Mouse (Mus musculus) embryonic fibroblast, embryonic 13.5 days (primary cell): ENCODE results near the gene Ecd. TPM values are rescaled to one million over a fixed set of nuclear protein-coding genes. Genes with fewer than 3 reads are reported as not detected.

Source experiments
- H3K27ac ChIP-seq: 2 replicates; pipeline ENCODE4 v1.5.1; 2012; ENCODE audit warnings: low read length, control low read depth, inconsistent platforms; ENCODE audit not compliant: insufficient read depth
- H3K4me1 ChIP-seq: 2 replicates; pipeline ENCODE4 v1.6.1; 2011; ENCODE audit warnings: low read length; ENCODE audit not compliant: control insufficient read depth, insufficient read depth
- H3K4me3 ChIP-seq: 2 replicates; pipeline ENCODE4 v1.5.1; 2011; ENCODE audit warnings: mild to moderate bottlenecking, control low read depth, low read length; ENCODE audit not compliant: insufficient read depth
- CTCF ChIP-seq: IDR thresholded peaks from 2 replicates; pipeline ENCODE4 v1.5.1; 2011; ENCODE audit warnings: mild to moderate bottlenecking, control low read depth, low read length, moderate library complexity, borderline replicate concordance; ENCODE audit not compliant: insufficient read depth
- POLR2A ChIP-seq: IDR thresholded peaks from 2 replicates; pipeline ENCODE4 v1.6.1; 2011; ENCODE audit warnings: low read depth, mild to moderate bottlenecking, control low read depth, low read length, moderate library complexity
- polyA plus RNA-seq: library from polyadenylated mRNA; stranded (reverse); fragments of >200 nt; gene quantifications from 2 replicates; pipeline ENCODE4 v1.2.4, GENCODE M21; 2011; ENCODE audit warnings: low read depth; ENCODE audit not compliant: missing spikeins, insufficient read length

The Ecd gene
- 36.4 and 38.2 TPM in 2 replicates for polyA plus RNA-seq

- no peak for TF ChIP-seq CTCF
- peak; percentile 79 for TF ChIP-seq POLR2A
- Histone ChIP-seq H3K4me1 (peaks cover 8% of the 10 kb centered on the region; the same call in 1 of the 2 replicates), H3K4me3 (peak within 1 kb of the TSS; percentile 97), H3K27ac (peak within 1 kb of the TSS; percentile 82)
These were observed at the start of gene Ecd, which contains the start of gene Fam149b for GRCm38 (mm10) chr14:20347991-20348541. Gene Ecd (minus strand): TSS chr14:20348121. Gene Fam149b (plus strand): TSS chr14:20348162.

- Histone ChIP-seq H3K27ac (no peak overlapping the region), H3K4me1 (peaks cover 4% of the 10 kb centered on the region; the same call in 1 of the 2 replicates)
- TF ChIP-seq POLR2A (no peak), CTCF (no peak)
These were observed 49.3 kb upstream of the Ecd start for GRCm38 (mm10) chr14:20397220-20397619.

GRCm38 (mm10) chr14:20393205-20393913 lies 45.4 kb upstream of the Ecd start, which contains the start of gene Mrps16:
Gene Mrps16 (minus strand): TSS chr14:20393634.
- H3K4me1 ChIP-seq = peaks cover 4% of the 10 kb centered on the region; the same call in 1 of the 2 replicates
- H3K27ac ChIP-seq = peak within 1 kb of the TSS; percentile 91
- TF ChIP-seq POLR2A (peak; percentile 95), CTCF (0 out of 2 replicates have a peak, but pooled peaks have one; percentile 44)
- H3K4me3 ChIP-seq = peak within 1 kb of the TSS; percentile 69

More at GRCm38 (mm10) chr14:20397220-20397619, 49.3 kb upstream of the Ecd start:
- no peak overlapping the region for H3K4me3 ChIP-seq

DNA sequence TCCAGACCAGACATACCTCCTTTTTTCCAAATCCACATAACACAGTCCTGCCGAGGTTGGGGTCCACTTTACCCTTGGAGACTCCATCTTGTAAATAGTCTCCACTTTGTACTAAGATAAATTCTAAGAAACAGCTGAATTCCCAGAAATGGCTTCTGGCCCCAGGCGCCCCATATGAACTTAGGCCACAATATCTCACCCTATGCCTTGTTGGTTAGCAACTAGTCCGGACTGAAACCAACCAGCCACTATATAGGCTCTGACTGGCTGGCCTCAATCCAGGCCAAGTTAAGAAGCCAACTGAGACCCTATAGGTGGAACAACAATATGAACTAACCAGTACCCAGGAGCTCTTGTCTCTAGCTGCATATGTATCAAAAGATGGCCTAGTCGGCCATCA lies 44.4 kb upstream of the Ecd start:
- TF ChIP-seq CTCF (no peak), POLR2A (no peak)
- no peak overlapping the region for H3K27ac ChIP-seq
- 0 out of 2 replicates have a peak overlapping the region, but pooled peaks have one; percentile 22 for H3K4me3 ChIP-seq
- H3K4me1 ChIP-seq = peaks cover 8% of the 10 kb centered on the region

DNA sequence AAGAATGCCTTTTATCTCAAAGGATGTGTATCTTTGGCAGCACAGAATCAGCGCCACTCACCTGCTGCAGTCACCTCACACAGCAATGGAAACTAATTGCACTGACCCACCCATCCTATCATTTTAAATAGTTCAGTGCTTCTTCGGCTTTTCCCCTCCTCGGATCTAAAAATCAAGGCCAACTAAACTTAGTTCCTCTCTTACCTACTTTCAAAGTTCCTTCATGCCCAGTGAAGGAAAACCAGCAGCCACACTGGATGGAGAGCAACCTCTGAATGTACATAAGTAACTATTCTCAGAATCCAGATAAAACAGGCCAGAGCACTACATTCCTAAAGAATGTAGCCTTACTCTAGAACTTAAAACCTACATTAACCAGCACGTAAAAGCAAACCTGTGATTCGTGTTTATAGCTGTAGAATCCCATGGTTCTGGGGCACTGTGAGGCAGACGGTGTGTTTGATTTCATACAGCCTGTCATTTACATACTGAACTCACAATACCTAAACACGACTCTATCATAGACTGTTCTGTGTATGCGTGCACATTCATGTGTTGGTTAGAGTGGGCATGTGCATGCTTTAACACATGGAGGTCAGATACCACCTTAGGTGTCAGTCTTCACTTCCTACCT lies 41.6 kb upstream of the Ecd start:
- no peak for TF ChIP-seq CTCF
- no peak for TF ChIP-seq POLR2A
- Histone ChIP-seq H3K4me3 (no peak overlapping the region), H3K27ac (no peak overlapping the region), H3K4me1 (peaks cover 15% of the 10 kb centered on the region)

- H3K27ac ChIP-seq = peak within 1 kb of the TSS; percentile 41
- H3K4me3 ChIP-seq = peak within 1 kb of the TSS; percentile 85
- peaks cover 11% of the 10 kb centered on the region for H3K4me1 ChIP-seq
- TF ChIP-seq POLR2A (peak; percentile 89), CTCF (no peak)
These were observed 40.7 kb upstream of the Ecd start, which contains the start of gene Dnajc9 for GRCm38 (mm10) chr14:20388441-20389129. Gene Dnajc9 (minus strand): TSS chr14:20388910.

DNA sequence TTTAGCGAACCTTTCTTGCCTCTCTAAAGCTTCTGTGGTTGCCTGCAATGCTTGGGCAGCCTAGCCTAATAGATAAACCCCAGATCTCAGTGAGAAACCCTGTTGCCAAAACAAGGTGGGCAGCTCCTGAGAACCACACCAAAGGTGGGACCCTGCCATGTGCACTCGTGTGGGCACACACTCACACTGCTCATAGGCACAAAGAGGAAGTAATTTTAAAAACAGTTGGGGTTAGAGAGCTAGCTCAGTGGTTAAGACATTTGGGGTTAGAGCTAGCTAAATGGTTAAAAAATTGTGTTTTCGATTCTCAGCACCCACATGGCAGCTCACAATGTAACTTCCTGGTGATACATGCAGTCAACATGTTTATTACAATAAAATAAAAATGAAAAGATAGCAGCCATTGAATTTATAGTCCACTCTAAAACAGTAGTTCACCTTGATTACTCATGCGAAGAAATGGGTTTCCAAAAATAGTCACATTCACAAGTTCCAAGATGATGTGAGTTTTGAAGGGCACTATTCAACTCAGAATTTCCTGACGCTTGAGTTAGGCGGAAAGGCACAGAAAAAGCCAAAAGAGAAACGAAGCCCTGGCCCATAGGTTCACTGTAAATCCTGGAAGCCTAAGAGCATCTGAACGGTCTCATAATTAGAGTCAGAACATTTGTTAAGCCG lies 32.0 kb upstream of the Ecd start:
- Histone ChIP-seq H3K4me1 (peaks cover 2% of the 10 kb centered on the region; the same call in 1 of the 2 replicates), H3K4me3 (no peak overlapping the region), H3K27ac (no peak overlapping the region)
- TF ChIP-seq POLR2A = no peak

GRCm38 (mm10) chr14:20379087-20379640 lies 31.2 kb upstream of the Ecd start:
- no peak for TF ChIP-seq POLR2A
- no peak for TF ChIP-seq CTCF
- no peak overlapping the region for H3K4me3 ChIP-seq
- H3K27ac ChIP-seq = no peak overlapping the region
- peaks cover 2% of the 10 kb centered on the region; the same call in 1 of the 2 replicates for H3K4me1 ChIP-seq
